Mouse (Mus musculus) fibroblast of lung, adult 2 months (primary cell): ENCODE measurements around the gene 1700125H20Rik.

ENCODE experiments used
- DNase-seq: peaks from one replicate; pipeline ENCODE4 v3.0.0-alpha.2; 2011; ENCODE audit warnings: low read depth

The 1700125H20Rik gene

GRCm38 (mm10) chr11:85184839-85185238, 14.6 kb downstream of the 1700125H20Rik start:
- DNase-seq, result no peak

- no peak for DNase-seq
These were observed 18.9 kb downstream of the 1700125H20Rik start for GRCm38 (mm10) chr11:85189110-85189509.

GRCm38 (mm10) chr11:85190741-85191140, 20.5 kb downstream of the 1700125H20Rik start:
- no peak for DNase-seq

GRCm38 (mm10) chr11:85194206-85194605, 24.0 kb downstream of the 1700125H20Rik start:
- DNase-seq, result no peak

- DNase-seq, result no peak
These were observed 25.8 kb downstream of the 1700125H20Rik start for GRCm38 (mm10) chr11:85196046-85196445.

- no peak for DNase-seq
These were observed 28.7 kb downstream of the 1700125H20Rik start for GRCm38 (mm10) chr11:85198906-85199305.

GRCm38 (mm10) chr11:85206231-85206630, 36.0 kb downstream of the 1700125H20Rik start:
- DNase-seq, result no peak

GRCm38 (mm10) chr11:85211151-85211550, 40.9 kb downstream of the 1700125H20Rik start:
- DNase-seq, result no peak

GRCm38 (mm10) chr11:85213215-85213614, 43.0 kb downstream of the 1700125H20Rik start:
- DNase-seq, result no peak

GRCm38 (mm10) chr11:85214679-85215078, 44.5 kb downstream of the 1700125H20Rik start:
- DNase-seq, result no peak

- DNase-seq, result no peak
These were observed 48.8 kb downstream of the 1700125H20Rik start for GRCm38 (mm10) chr11:85219014-85219413.

- no peak for DNase-seq
These were observed 52.4 kb downstream of the 1700125H20Rik start for GRCm38 (mm10) chr11:85222561-85222960.

GRCm38 (mm10) chr11:85223248-85223647, 53.0 kb downstream of the 1700125H20Rik start:
- DNase-seq, result no peak
